Mouse (Mus musculus) mature B cell (primary cell): ENCODE results near the gene Olfr700.
"Not testable (repeated sequence)": the region's sequence is repeated elsewhere in the genome, so short reads cannot be mapped to it uniquely, and the experiment has no call there.

Experiments
- in situ Hi-C: fragments of 300-500 bp; cut with MboI; formaldehyde crosslinking; loops from 2 replicates; pipeline ENCODE4 v1.14.3; 2019

Gene Olfr700

DNA sequence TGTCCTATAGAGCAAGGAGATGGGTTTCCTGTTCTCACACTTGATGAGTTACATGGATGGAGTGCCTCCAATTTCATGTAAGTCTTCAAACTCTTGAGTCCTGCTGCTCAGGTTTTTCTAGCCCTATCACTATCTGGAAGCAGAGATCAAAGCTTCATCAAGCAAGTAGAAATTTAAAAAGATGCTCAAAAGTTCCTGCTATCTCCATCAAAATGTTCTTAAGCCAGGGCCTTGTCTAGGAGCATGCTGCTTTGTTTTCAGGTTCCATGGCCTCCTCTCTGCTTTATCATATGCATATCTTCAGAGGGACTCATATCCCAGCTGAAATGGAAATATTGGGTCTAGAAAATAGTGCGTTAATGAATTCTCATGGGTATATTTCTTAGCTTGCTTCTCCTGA is at the start of gene Olfr700:
Gene Olfr700, minus strand, starts transcription at position 101 of the 400 bp plus-strand sequence.
- in situ Hi-C loops, result no loop called here

- in situ Hi-C loops, result no loop called here
Observed at GRCm38 (mm10) chr7:106843060-106843459, 34.4 kb upstream of the Olfr700 start, which contains the start of gene Olfr703. Gene Olfr703 (plus strand): TSS chr7:106843360.

DNA sequence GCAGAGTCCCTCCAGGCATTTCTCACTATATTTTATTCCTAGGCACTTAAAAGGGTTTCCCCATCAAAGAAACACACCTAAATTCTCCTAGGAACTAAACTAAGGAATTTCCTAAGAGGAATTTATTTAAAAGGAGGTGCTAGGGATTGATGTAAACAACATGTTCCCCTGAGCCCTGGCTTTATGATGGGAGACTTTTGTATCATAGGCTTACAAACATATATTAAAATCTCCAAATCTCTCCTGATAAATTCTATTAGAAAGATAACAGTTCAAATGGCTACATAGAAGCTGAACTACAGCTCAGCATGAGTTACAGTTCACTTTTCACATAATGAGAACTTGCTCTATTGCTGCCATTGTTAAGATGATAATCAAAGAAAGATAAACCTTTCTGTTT is 25.2 kb upstream of the Olfr700 start, which contains the start of gene Olfr702:
Gene Olfr702, minus strand, starts transcription at position 101 of the 400 bp plus-strand sequence.
- in situ Hi-C loops, result no loop called here

DNA sequence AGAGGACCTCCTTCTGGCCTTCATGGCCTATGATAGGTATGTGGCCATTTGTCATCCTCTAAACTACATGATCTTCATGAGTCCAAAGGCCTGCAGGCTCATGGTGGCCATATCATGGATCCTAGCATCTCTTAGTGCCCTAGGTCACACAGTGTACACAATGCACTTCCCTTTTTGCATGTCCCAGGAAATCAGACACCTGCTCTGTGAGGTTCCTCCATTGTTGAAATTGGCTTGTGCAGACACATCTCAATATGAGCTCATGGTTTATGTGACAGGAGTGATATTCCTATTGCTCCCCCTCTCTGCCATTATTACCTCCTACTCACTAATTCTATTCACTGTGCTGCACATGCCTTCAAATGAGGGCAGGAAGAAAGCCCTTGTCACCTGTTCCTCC is 9.8 kb upstream of the Olfr700 start:
- in situ Hi-C loops, result no loop called here

DNA sequence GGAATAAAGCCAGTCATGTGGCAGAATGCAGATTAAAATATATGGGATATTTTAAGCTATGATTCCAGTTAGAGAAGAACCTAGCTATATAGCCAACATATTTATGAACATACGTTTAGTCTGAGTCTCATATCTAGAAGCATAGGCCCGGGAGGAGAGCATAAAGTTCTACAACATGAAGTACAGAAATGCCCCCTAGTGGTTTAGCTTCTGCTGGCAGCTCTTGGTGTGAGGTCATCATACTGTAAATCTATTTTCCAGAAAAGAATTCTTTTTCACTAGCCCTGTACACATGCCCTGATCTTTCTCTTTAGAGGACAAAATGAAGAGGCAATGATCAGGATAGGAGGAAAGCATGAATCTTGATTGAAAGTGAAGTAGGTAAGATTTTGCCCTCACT is 7.1 kb upstream of the Olfr700 start:
- in situ Hi-C loops, result no loop called here

- in situ Hi-C loops, result no loop called here
Observed at GRCm38 (mm10) chr7:106813829-106814228, 5.2 kb upstream of the Olfr700 start, which contains the start of gene Olfr701. Gene Olfr701 (plus strand): TSS chr7:106814129.

GRCm38 (mm10) chr7:106793098-106793497 is 15.5 kb downstream of the Olfr700 start, which contains the start of gene Olfr699:
Gene Olfr699 (minus strand): TSS chr7:106793198.
- in situ Hi-C loops, result no loop called here

DNA sequence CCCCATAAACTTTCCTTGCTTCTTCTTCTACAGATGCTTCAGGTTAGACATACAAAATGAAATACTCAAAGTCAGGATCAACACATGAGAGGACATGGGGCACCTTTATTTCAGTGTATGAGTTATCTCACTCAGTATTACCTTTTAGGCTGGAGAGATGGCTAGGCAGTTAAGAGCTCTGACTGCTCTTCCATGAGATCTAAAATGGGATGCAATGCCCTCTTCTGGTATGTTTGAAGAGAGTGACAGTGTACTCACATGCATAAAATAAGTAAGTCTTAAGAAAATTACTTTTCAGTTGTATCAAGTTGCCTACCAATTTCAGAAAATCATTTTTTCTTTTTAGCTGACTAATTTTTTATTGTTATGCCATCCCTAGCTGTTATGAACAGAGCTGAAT is 20.3 kb downstream of the Olfr700 start:
- in situ Hi-C loops, result no loop called here

DNA sequence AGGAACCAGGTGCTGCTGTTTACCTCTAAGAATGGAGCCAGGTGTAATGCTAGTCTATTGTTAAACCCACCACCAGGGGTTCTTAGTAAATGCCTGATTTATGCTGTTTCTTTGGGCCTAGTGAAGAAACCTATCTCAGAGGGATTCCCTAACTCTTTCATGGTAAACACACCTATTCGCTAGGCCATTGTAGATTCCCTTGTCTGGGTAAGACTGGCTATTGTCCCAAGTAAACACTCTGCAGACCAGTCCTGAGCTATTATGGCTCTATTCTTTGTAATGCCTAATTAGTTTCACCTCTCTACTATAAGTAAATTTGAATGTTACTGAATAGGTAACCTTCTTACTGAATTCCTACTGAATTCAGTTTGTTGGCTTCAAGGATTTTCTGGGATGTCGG is 47.6 kb downstream of the Olfr700 start:
- in situ Hi-C loops, result not testable (repeated sequence)

DNA sequence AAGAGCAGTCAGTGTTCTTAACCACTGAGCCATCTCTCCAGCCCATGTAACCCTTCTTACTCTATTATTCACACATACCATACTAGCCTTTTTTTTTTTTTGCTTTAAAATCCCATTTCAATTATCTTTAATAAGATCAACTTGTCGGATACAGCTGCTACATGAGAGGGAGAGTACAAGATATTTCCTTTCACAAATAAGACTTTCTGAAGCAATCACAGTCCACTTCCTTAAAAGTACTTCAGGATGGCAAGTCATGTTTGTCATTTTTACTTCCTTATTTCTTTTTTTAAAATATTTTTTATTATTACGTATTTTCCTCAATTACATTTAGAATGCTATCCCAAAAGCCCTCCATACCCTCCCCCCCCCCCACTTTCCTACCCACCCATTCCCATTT is 49.8 kb downstream of the Olfr700 start:
- in situ Hi-C loops, result no loop called here
